ENCODE assay signal across 9 mouse cellular contexts in the genomic region with DNA sequence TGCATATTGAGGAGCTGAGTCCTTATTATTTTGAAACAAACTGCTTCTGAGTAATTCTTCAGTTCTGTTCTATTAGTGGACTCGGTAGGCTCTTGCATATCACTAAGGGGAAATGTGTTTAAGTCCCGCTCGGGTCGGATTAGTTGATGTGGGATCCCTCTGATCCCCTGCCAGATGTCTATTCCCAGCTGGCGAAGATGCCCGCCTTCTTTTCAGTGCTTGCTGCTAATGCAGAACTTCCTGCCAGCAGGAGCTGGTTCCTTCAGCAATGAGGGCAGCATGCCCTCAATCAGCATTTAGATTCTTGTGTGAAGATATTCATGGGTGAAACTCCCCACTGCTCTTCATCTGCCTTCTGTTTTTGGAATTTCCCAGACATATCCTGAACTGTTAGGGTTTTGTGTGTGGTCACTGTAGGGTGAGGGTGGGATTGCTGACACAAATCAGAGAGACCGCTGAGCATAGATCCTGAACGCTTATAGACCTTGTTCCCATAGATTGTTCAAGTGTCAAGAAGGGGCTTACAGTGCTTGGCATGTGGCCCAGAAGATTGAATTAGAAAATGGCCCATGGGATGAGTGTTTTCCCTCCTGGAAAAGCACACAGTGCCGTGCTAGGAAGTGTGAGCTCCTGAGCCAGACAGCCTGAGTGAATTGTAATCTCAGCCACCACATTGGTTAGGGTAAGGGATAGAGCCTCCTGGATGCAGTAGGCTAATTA.
DNase-seq lines count a peak whose midpoint lies in the region; ATAC-seq lines count a peak whose summit lies in the region.
"Had no signal": no experiment of that assay in that cellular context is flagged by ENCODE, and none has a peak within 500 bp of the region (broad histone marks: within the 10 kb centered on the region; RNA-seq: fewer than 3 reads in every experiment).

No protein-coding gene starts in this region.

- 62% methylated on average over 9 of the region's 9 CpGs for WGBS in forebrain, embryonic 11.5 days
- 67% methylated on average over 9 of the region's 9 CpGs for WGBS in forebrain, embryonic 10.5 days
- 39% methylated on average over 9 of the region's 9 CpGs for WGBS in hindbrain, embryonic 16.5 days

- H3K4me3 ChIP-seq in forebrain, embryonic 11.5 days (ENCODE audit: low read depth, low read length), result no peak overlapping the region
- no peak overlapping the region for H3K4me3 ChIP-seq in forebrain, embryonic 10.5 days
- H3K4me3 ChIP-seq in hindbrain, embryonic 16.5 days (ENCODE audit: low read length), result no peak overlapping the region
- H3K4me3 ChIP-seq: gastrocnemius, adult 2 months had no signal

- H3K27ac ChIP-seq in forebrain, embryonic 11.5 days (ENCODE audit: low read depth, low read length), result no peak overlapping the region
- H3K27ac ChIP-seq in forebrain, embryonic 10.5 days, result no peak overlapping the region
- peak overlapping the region; percentile 5; the same call in 1 of the 2 replicates for H3K27ac ChIP-seq in hindbrain, embryonic 16.5 days (ENCODE audit: low read depth, low read length)
- H3K27ac ChIP-seq: gastrocnemius, adult 2 months had no signal

- no peaks in the 10 kb centered on the region for H3K4me1 ChIP-seq in forebrain, embryonic 11.5 days (replicated peaks; ENCODE audit: control insufficient read depth, insufficient read depth, low read length)
- peaks cover 7% of the 10 kb centered on the region; the same call in 1 of the 2 replicates for H3K4me1 ChIP-seq in forebrain, embryonic 10.5 days
- H3K4me1 ChIP-seq in hindbrain, embryonic 16.5 days (ENCODE audit: control insufficient read depth, insufficient read depth, low read depth, low read length), result peaks cover 3% of the 10 kb centered on the region; the same call in 1 of the 2 replicates

- no peak overlapping the region for H3K9ac ChIP-seq in forebrain, embryonic 11.5 days (ENCODE audit: low read length)
- no peak overlapping the region for H3K9ac ChIP-seq in hindbrain, embryonic 16.5 days (ENCODE audit: low read depth, low read length)

- H3K4me2 ChIP-seq in forebrain, embryonic 11.5 days (ENCODE audit: low read depth, low read length, severe bottlenecking), result no peak overlapping the region
- peak overlapping the region; percentile 21 for H3K4me2 ChIP-seq in hindbrain, embryonic 16.5 days (ENCODE audit: low read length)

- intact Hi-C loops in left cerebral cortex, postnatal 14 days (cut with DNase I), result loop anchor here (10.0 kb wide), 1 partner anchor 87 kb away; no protein-coding TSS in a partner anchor

- no peaks in the 10 kb centered on the region for H3K27me3 ChIP-seq in forebrain, embryonic 11.5 days (ENCODE audit: control insufficient read depth, insufficient read depth, low read length)
- H3K27me3 ChIP-seq in forebrain, embryonic 10.5 days (ENCODE audit: poor library complexity, severe bottlenecking), result no peaks in the 10 kb centered on the region
- no peaks in the 10 kb centered on the region for H3K27me3 ChIP-seq in hindbrain, embryonic 16.5 days (replicated peaks; ENCODE audit: control insufficient read depth, insufficient read depth, low read length)

- peak; percentile 53 for DNase-seq in forebrain, embryonic 11.5 days (ENCODE audit: low spot score)
- no peak for DNase-seq in forebrain, embryonic 10.5 days (ENCODE audit: extremely low spot score, low spot score)
- DNase-seq in left cerebral cortex, postnatal 14 days (ENCODE audit: low spot score in 2 of 2), result peak; percentile 66 to 73
- DNase-seq in right cerebral cortex, postnatal 14 days, result peak; percentile 44
- DNase-seq in adrenal gland, adult 2 months, result no peak
- DNase-seq in cerebellum, adult 11 months, result no peak
- no peak for DNase-seq in urinary bladder, postnatal 14 days (ENCODE audit: low spot score)
- DNase-seq: gastrocnemius, adult 2 months had no signal

- no peaks in the 10 kb centered on the region for H3K36me3 ChIP-seq in forebrain, embryonic 11.5 days (ENCODE audit: control insufficient read depth, insufficient read depth, low read length)
- H3K36me3 ChIP-seq in forebrain, embryonic 10.5 days (replicated peaks), result no peaks in the 10 kb centered on the region
- no peaks in the 10 kb centered on the region for H3K36me3 ChIP-seq in hindbrain, embryonic 16.5 days (ENCODE audit: control insufficient read depth, insufficient read depth, low read length)

- ATAC-seq in forebrain, embryonic 11.5 days (replicated peaks; ENCODE audit: low FRiP score), result peak; percentile 60
- ATAC-seq in hindbrain, embryonic 16.5 days, result peak; percentile 90

- H3K9me3 ChIP-seq in forebrain, embryonic 11.5 days (ENCODE audit: control insufficient read depth, low read length), result no peaks in the 10 kb centered on the region
- no peaks in the 10 kb centered on the region for H3K9me3 ChIP-seq in forebrain, embryonic 10.5 days
- no peaks in the 10 kb centered on the region for H3K9me3 ChIP-seq in hindbrain, embryonic 16.5 days (ENCODE audit: control insufficient read depth, low read length)

Comparison
In these comparisons a context has a peak if more than half of its experiments do, and no peak if none do; other contexts are left out.
1. DNase-seq: peak in forebrain, embryonic 11.5 days (single experiment), left cerebral cortex, postnatal 14 days (2 of 2) and right cerebral cortex, postnatal 14 days (single experiment); none in forebrain, embryonic 10.5 days (single experiment), adrenal gland, adult 2 months (single experiment), cerebellum, adult 11 months (single experiment) and urinary bladder, postnatal 14 days (single experiment).